Mouse (Mus musculus) neural tube, embryonic 15.5 days (tissue): ENCODE measurements around the gene Ctbs. TPM values are rescaled to one million over a fixed set of nuclear protein-coding genes. Genes with fewer than 3 reads are reported as not detected.

Experiments
- ATAC-seq: fragments of 200-750 bp; cut with Nextera tagmentation; 2 replicates; pipeline ENCODE4 v1.8.0; 2017; ENCODE audit warnings: mild to moderate bottlenecking, moderate TSS enrichment, moderate library complexity; ENCODE audit not compliant: low FRiP score
- H3K27ac ChIP-seq: fragments of 300-500 bp; sonication (generic); replicated peaks from 2 replicates; pipeline ENCODE4 v1.5.1; 2015; ENCODE audit warnings: mild to moderate bottlenecking, inconsistent platforms
- H3K27me3 ChIP-seq: fragments of 300-500 bp; sonication (generic); replicated peaks from 2 replicates; pipeline ENCODE4 v1.6.1; 2015; ENCODE audit warnings: inconsistent platforms
- H3K36me3 ChIP-seq: fragments of 300-500 bp; sonication (generic); 2 replicates; pipeline ENCODE4 v1.6.1; 2015; ENCODE audit warnings: inconsistent platforms
- H3K4me1 ChIP-seq: fragments of 300-500 bp; sonication (generic); 2 replicates; pipeline ENCODE4 v1.6.1; 2015; ENCODE audit warnings: inconsistent platforms
- H3K4me2 ChIP-seq: fragments of 300-500 bp; sonication (generic); 2 replicates; pipeline ENCODE4 v1.6.1; 2015; ENCODE audit warnings: inconsistent platforms, mild to moderate bottlenecking, moderate library complexity
- H3K4me3 ChIP-seq: fragments of 300-500 bp; sonication (generic); replicated peaks from 2 replicates; pipeline ENCODE4 v1.5.1; 2015; ENCODE audit warnings: mild to moderate bottlenecking, inconsistent platforms
- H3K9ac ChIP-seq: fragments of 300-500 bp; sonication (generic); replicated peaks from 2 replicates; pipeline ENCODE4 v1.6.1; 2015; ENCODE audit warnings: mild to moderate bottlenecking, inconsistent platforms
- H3K9me3 ChIP-seq: fragments of 300-500 bp; sonication (generic); replicated peaks from 2 replicates; pipeline ENCODE4 v1.6.1; 2016; ENCODE audit warnings: inconsistent platforms
- WGBS: fragments of 180-500 bp; shearing (Covaris S2); methylation state at CpG from one replicate; pipeline ENCODE4 v1.1.7; 2015; ENCODE audit warnings: mixed read lengths; 5-methylcytosine and 5-hydroxymethylcytosine counted together
- polyA plus RNA-seq: library from polyadenylated mRNA; unstranded; fragments of >200 nt; fragmentation: Nextera tagmentation; extraction: Ambion mirVana; gene quantifications from 2 replicates; pipeline ENCODE4 v1.2.1, GENCODE M21; 2015

The Ctbs gene
- polyA plus RNA-seq, 1 experiment from 2014 or later = 5.7 TPM

GRCm38 (mm10) chr3:146450371-146450841, 811 bp downstream of the Ctbs start:
- WGBS = under 1% methylated on average over 29 of the region's 29 CpGs
- Histone ChIP-seq H3K4me2 (peak overlapping the region; percentile 74), H3K27ac (peak overlapping the region; percentile 80), H3K4me3 (peak overlapping the region; percentile 57), H3K27me3 (no peaks in the 10 kb centered on the region; the same call in 1 of the 2 replicates), H3K9ac (peak overlapping the region; percentile 66), H3K36me3 (no peaks in the 10 kb centered on the region), H3K9me3 (no peaks in the 10 kb centered on the region), H3K4me1 (peaks cover 21% of the 10 kb centered on the region)
- ATAC-seq = peak; percentile 98

- no peak overlapping the region for H3K27ac ChIP-seq
- 81% methylated on average over 5 of the region's 5 CpGs for WGBS
- no peak overlapping the region for H3K9ac ChIP-seq
- no peaks in the 10 kb centered on the region for H3K36me3 ChIP-seq
- H3K9me3 ChIP-seq = no peaks in the 10 kb centered on the region
- no peaks in the 10 kb centered on the region; the same call in 1 of the 2 replicates for H3K27me3 ChIP-seq
- H3K4me3 ChIP-seq = no peak overlapping the region
- no peak for ATAC-seq
- H3K4me2 ChIP-seq = peak overlapping the region; percentile 74; the same call in 1 of the 2 replicates
- peaks cover 21% of the 10 kb centered on the region for H3K4me1 ChIP-seq
Observed at GRCm38 (mm10) chr3:146451375-146451774, 1.8 kb downstream of the Ctbs start.

DNA sequence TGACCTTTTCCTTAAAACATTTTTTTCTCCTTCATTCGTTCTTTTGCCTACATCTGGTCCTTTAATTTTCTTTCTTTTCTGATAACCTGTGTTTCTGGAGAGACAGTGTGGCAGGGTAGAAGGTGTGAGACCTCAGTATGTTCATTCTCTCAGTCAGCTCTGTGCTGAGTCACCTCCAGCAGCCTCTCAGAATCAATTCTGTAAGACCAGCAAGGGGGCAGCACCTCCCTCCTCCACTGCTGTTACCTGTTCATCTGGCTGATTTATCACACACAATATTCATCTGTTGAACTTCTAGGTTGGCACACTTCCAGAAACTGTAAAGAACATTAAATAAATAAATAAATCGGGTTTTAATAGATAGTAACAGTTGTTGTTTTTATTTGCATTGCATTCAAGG, 13.3 kb downstream of the Ctbs start:
- Histone ChIP-seq H3K4me2 (no peak overlapping the region), H3K9ac (no peak overlapping the region), H3K36me3 (no peaks in the 10 kb centered on the region), H3K27ac (no peak overlapping the region), H3K4me1 (no peaks in the 10 kb centered on the region), H3K9me3 (no peaks in the 10 kb centered on the region), H3K4me3 (no peak overlapping the region), H3K27me3 (no peaks in the 10 kb centered on the region)
- ATAC-seq = no peak
- WGBS = 57% methylated on average over 2 of the region's 2 CpGs

- no peaks in the 10 kb centered on the region for H3K27me3 ChIP-seq
- H3K4me1 ChIP-seq = no peaks in the 10 kb centered on the region
- ATAC-seq = no peak
- H3K4me3 ChIP-seq = no peak overlapping the region
- no peak overlapping the region for H3K27ac ChIP-seq
- no peak overlapping the region for H3K4me2 ChIP-seq
- H3K36me3 ChIP-seq = no peaks in the 10 kb centered on the region
- WGBS = 78% methylated on average over 2 of the region's 2 CpGs
- H3K9me3 ChIP-seq = no peaks in the 10 kb centered on the region
- no peak overlapping the region for H3K9ac ChIP-seq
Observed at GRCm38 (mm10) chr3:146469226-146469625, 19.6 kb downstream of the Ctbs start.

DNA sequence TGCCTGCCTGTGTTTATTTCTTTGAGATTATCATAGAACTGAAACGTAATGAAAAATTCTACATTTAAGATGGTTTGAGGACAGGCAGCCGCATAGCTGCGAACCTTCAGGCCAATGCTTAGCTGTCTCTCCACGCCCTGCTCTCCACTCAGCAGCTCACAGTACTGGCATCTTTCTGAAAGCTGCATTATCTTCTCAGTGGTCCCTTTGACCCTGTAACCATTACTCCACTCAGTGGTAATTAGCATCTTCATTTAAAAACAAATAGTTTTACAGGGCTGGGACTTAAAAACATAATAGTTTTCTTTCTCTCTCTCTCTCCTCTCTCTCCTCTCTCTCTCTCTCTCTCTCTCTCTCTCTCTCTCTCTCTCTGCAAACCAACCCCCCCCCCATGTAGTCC, 23.1 kb downstream of the Ctbs start:
- no peak overlapping the region for H3K4me2 ChIP-seq
- H3K4me1 ChIP-seq = no peaks in the 10 kb centered on the region
- no peaks in the 10 kb centered on the region for H3K36me3 ChIP-seq
- no peaks in the 10 kb centered on the region for H3K9me3 ChIP-seq
- no peak overlapping the region for H3K27ac ChIP-seq
- no peak for ATAC-seq
- no peaks in the 10 kb centered on the region for H3K27me3 ChIP-seq
- H3K9ac ChIP-seq = no peak overlapping the region
- no peak overlapping the region for H3K4me3 ChIP-seq
- 63% methylated on average over 4 of the region's 4 CpGs for WGBS

DNA sequence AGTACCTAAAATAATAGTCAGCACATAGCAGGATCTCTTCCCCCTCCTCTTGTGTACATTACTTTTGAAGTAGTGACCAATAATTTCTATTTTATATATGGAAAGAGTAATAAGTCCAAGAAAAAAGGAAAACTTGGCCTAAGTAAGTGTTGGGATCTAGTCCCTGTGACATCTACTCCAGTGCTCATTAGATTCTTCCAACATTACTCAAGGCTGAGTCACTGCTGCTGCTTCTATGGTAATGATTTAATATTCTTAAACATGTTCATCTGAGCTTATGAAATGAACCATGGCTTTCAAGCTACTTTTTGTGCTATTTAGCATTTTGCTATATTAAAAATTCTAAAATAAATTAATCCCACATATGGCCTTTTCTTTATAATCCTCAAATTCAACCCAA, 24.1 kb downstream of the Ctbs start:
- Histone ChIP-seq H3K27me3 (no peaks in the 10 kb centered on the region), H3K9me3 (no peaks in the 10 kb centered on the region), H3K4me3 (no peak overlapping the region), H3K4me1 (no peaks in the 10 kb centered on the region), H3K4me2 (no peak overlapping the region), H3K27ac (no peak overlapping the region), H3K9ac (no peak overlapping the region), H3K36me3 (no peaks in the 10 kb centered on the region)
- ATAC-seq = no peak

GRCm38 (mm10) chr3:146474428-146474827, 24.8 kb downstream of the Ctbs start:
- no peak for ATAC-seq
- Histone ChIP-seq H3K9me3 (no peaks in the 10 kb centered on the region), H3K4me3 (no peak overlapping the region), H3K27me3 (no peaks in the 10 kb centered on the region), H3K27ac (no peak overlapping the region), H3K9ac (no peak overlapping the region), H3K4me2 (no peak overlapping the region), H3K36me3 (no peaks in the 10 kb centered on the region), H3K4me1 (no peaks in the 10 kb centered on the region)
- WGBS = 91% methylated on average over 3 of the region's 3 CpGs

- H3K27me3 ChIP-seq = no peaks in the 10 kb centered on the region
- H3K36me3 ChIP-seq = no peaks in the 10 kb centered on the region
- no peak overlapping the region for H3K4me3 ChIP-seq
- ATAC-seq = no peak
- no peak overlapping the region for H3K9ac ChIP-seq
- H3K9me3 ChIP-seq = no peaks in the 10 kb centered on the region
- H3K4me1 ChIP-seq = no peaks in the 10 kb centered on the region
- no peak overlapping the region for H3K4me2 ChIP-seq
- H3K27ac ChIP-seq = no peak overlapping the region
- 71% methylated on average over 2 of the region's 2 CpGs for WGBS
Observed at GRCm38 (mm10) chr3:146482044-146482443, 32.4 kb downstream of the Ctbs start.

DNA sequence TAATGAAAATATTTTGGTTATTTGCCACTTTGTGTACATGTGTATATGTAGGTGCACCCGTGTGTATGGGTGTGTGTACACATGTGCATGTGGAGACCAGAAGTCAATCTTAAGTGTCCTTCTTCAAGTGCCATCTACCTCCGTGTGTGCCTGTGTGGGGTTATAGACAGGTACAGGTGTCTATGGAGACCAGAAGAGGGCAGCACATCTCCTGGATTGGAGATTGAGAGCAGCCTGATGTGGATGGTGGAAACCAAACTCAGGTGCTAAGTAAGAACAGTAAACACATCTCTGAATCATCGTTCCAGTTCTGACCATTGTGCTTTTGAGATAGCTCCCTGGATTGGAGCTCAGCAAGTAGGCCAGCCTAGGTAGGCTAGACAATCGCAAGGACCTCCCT, 36.9 kb downstream of the Ctbs start:
- Histone ChIP-seq H3K9ac (no peak overlapping the region), H3K27me3 (no peaks in the 10 kb centered on the region), H3K4me2 (no peak overlapping the region), H3K4me3 (no peak overlapping the region), H3K9me3 (no peaks in the 10 kb centered on the region), H3K36me3 (no peaks in the 10 kb centered on the region), H3K27ac (no peak overlapping the region), H3K4me1 (no peaks in the 10 kb centered on the region)
- WGBS = 87% methylated on average over 4 of the region's 4 CpGs
- no peak for ATAC-seq

DNA sequence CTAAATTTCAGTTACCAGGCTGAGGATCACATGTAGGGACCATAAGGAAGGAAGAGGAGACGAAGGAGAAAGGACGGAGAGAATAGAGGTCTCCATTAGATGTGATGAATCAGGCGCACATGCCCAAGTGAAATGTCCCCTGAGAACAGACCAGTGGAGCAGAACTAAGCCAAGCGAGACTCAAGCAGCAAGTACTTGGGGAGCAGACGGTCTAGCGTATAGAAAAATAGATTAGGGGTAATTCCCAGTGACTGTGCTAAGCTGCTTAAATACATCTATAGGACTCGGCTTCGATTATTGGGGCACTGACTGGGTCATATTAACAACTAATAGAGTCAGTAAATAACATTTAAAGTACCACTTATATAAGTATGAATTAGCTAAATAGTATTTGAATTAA, 45.3 kb downstream of the Ctbs start:
- Histone ChIP-seq H3K4me1 (no peaks in the 10 kb centered on the region), H3K27me3 (no peaks in the 10 kb centered on the region), H3K36me3 (no peaks in the 10 kb centered on the region), H3K9me3 (no peaks in the 10 kb centered on the region), H3K4me3 (no peak overlapping the region), H3K4me2 (no peak overlapping the region), H3K9ac (no peak overlapping the region), H3K27ac (no peak overlapping the region)
- WGBS = 63% methylated on average over 8 of the region's 8 CpGs
- no peak for ATAC-seq

GRCm38 (mm10) chr3:146498989-146499388, 49.4 kb downstream of the Ctbs start:
- peak overlapping the region; percentile 71 for H3K4me2 ChIP-seq
- H3K9ac ChIP-seq = peak overlapping the region; percentile 66
- no peak for ATAC-seq
- peak overlapping the region; percentile 67 for H3K4me3 ChIP-seq
- H3K9me3 ChIP-seq = no peaks in the 10 kb centered on the region
- H3K36me3 ChIP-seq = peaks cover 7% of the 10 kb centered on the region
- H3K27me3 ChIP-seq = no peaks in the 10 kb centered on the region
- H3K27ac ChIP-seq = peak overlapping the region; percentile 73
- H3K4me1 ChIP-seq = peaks cover 11% of the 10 kb centered on the region
- WGBS = 4% methylated on average over 13 of the region's 13 CpGs

DNA sequence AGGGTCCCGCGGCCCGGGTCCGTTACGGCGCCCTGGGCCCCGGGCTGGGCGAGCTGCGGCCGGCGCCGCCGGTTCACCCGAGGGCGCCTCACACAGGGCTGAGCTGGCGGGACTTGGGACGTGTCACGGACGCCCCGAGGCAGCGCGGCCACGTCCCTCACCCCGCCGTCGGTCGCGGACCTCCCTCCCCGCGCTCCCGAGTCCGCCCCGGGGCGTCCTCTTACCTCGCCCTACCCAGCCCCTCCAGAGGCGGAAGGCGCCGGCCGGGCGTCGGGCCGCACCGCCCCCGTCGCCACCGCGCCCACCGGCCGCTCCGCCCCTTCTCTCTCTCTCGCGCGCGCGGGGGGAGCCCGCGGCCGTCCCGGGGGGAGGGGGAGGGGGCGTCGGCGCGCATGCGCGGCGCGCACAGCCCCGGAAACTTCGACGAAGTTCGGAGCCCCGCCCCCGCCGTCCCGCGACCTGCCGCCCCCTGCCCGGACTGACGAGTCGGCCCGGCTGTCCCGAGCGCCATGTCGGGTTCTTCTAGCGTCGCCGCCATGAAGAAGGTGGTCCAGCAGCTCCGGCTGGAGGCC, 49.9 kb downstream of the Ctbs start, which contains the start of the genes Spata1 and Gng5:
Spata1 (minus strand) TSS at position 323 of the 572 bp plus-strand sequence.
Gng5 (plus strand) TSS at position 377 of the 572 bp plus-strand sequence.
- Histone ChIP-seq H3K4me1 (peaks cover 11% of the 10 kb centered on the region), H3K36me3 (peaks cover 9% of the 10 kb centered on the region), H3K4me3 (peak within 1 kb of the TSS; percentile 67), H3K4me2 (peak within 1 kb of the TSS; percentile 71), H3K9me3 (no peaks in the 10 kb centered on the region), H3K27me3 (no peaks in the 10 kb centered on the region), H3K9ac (peak within 1 kb of the TSS; percentile 66), H3K27ac (peak within 1 kb of the TSS; percentile 80)
- under 1% methylated on average over 78 of the region's 88 CpGs for WGBS
- ATAC-seq = peak; percentile 89
